ENCODE assay signal across 22 mouse cellular contexts in the genomic region with DNA sequence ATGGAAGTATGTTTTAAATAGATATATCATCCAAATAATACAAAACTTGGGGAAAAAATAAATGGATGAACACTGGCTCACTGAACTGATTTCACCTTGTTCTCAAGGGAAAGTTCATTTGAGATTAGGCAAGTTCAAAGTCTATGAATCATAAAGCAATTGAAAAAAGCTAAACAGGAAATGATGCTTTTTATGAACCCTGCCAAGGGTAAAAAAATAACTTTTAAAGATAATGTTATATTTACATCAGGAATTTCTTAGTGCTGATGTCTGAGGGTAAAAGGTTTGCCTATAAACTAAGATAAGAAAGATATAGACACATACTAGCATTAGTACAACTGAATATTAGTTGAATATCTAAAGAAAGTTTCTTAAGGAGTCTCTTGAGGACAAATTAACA. TPM values are rescaled to one million over a fixed set of nuclear protein-coding genes. Genes with fewer than 3 reads are reported as not detected.
A peak's percentile ranks its signal among the peaks of the same experiment; 100 is the strongest.
DNase-seq lines count a peak whose midpoint lies in the region; ATAC-seq and TF ChIP-seq lines count a peak whose summit lies in the region.
"Had no signal": no experiment of that assay in that cellular context is flagged by ENCODE, and none has a peak within 500 bp of the region (broad histone marks: within the 10 kb centered on the region; RNA-seq: fewer than 3 reads in every experiment).

No protein-coding gene starts in this region.

- no peaks in the 10 kb centered on the region for H3K79me2 ChIP-seq in liver, adult 2 months (ENCODE audit: control insufficient read depth, insufficient read depth, low read length)

- H3K27me3 ChIP-seq in liver, adult 2 months (ENCODE audit: control insufficient read depth, insufficient read depth, low read length): no peaks in the 10 kb centered on the region
- no peaks in the 10 kb centered on the region for H3K27me3 ChIP-seq in liver, embryonic 11.5 days (replicated peaks; ENCODE audit: control insufficient read depth, insufficient read depth, low read length)
- H3K27me3 ChIP-seq in intestine, embryonic 16.5 days (replicated peaks; ENCODE audit: control insufficient read depth, insufficient read depth, low read length): no peaks in the 10 kb centered on the region
- H3K27me3 ChIP-seq in small intestine, adult 2 months (ENCODE audit: control insufficient read depth, insufficient read depth, low read length): no peaks in the 10 kb centered on the region
- H3K27me3 ChIP-seq in midbrain, embryonic 11.5 days (ENCODE audit: control insufficient read depth, insufficient read depth, low read length): no peaks in the 10 kb centered on the region
- H3K27me3 ChIP-seq: hindbrain, embryonic 12.5 days; hindbrain, embryonic 15.5 days had no signal

- no peak for TF ChIP-seq POLR2A in liver, adult 2 months (IDR thresholded peaks at IDR 0.05; ENCODE audit: extremely low read depth, insufficient read depth, low read length)
- no peak for TF ChIP-seq POLR2A in small intestine, adult 2 months (IDR thresholded peaks at IDR 0.05; ENCODE audit: low read depth, low read length)

- H3K4me2 ChIP-seq in liver, embryonic 11.5 days: no peak overlapping the region
- no peak overlapping the region for H3K4me2 ChIP-seq in intestine, embryonic 16.5 days (ENCODE audit: low read depth, low read length)
- no peak overlapping the region for H3K4me2 ChIP-seq in midbrain, embryonic 11.5 days
- H3K4me2 ChIP-seq: heart, embryonic 11.5 days; hindbrain, embryonic 12.5 days; hindbrain, embryonic 15.5 days had no signal

- no peak overlapping the region for H3K4me3 ChIP-seq in liver, adult 2 months (ENCODE audit: insufficient read depth, low read depth, low read length)
- no peak overlapping the region for H3K4me3 ChIP-seq in liver, embryonic 11.5 days (ENCODE audit: low read depth, low read length)
- no peak overlapping the region for H3K4me3 ChIP-seq in intestine, embryonic 16.5 days (ENCODE audit: low read length)
- H3K4me3 ChIP-seq in small intestine, adult 2 months (ENCODE audit: low read depth, low read length): no peak overlapping the region
- H3K4me3 ChIP-seq in midbrain, embryonic 11.5 days (ENCODE audit: low read depth, low read length): no peak overlapping the region
- H3K4me3 ChIP-seq: forebrain, embryonic 10.5 days; gastrocnemius, adult 2 months; hindbrain, embryonic 12.5 days; hindbrain, embryonic 15.5 days had no signal

- ATAC-seq in liver, embryonic 11.5 days (replicated peaks; ENCODE audit: low FRiP score): no peak
- peak; percentile 85 for ATAC-seq in intestine, embryonic 16.5 days
- ATAC-seq in midbrain, embryonic 11.5 days (ENCODE audit: low FRiP score): no peak
- ATAC-seq: forebrain, embryonic 14.5 days; forebrain, postnatal 0 days had no signal

- no peak overlapping the region for H3K27ac ChIP-seq in liver, adult 2 months (replicated peaks; ENCODE audit: insufficient read depth, low read depth, low read length)
- no peak overlapping the region for H3K27ac ChIP-seq in liver, embryonic 11.5 days (ENCODE audit: low read depth, low read length)
- H3K27ac ChIP-seq in intestine, embryonic 16.5 days (ENCODE audit: low read length): no peak overlapping the region
- peak overlapping the region; percentile 85; the same call in 1 of the 2 replicates for H3K27ac ChIP-seq in small intestine, adult 2 months (ENCODE audit: insufficient read depth, low read depth, low read length)
- no peak overlapping the region for H3K27ac ChIP-seq in midbrain, embryonic 11.5 days (ENCODE audit: low read depth, low read length)
- H3K27ac ChIP-seq: forebrain, embryonic 10.5 days; gastrocnemius, adult 2 months; hindbrain, embryonic 12.5 days; hindbrain, embryonic 15.5 days had no signal

- H3K9ac ChIP-seq in liver, adult 2 months (ENCODE audit: low read depth, low read length): no peak overlapping the region
- no peak overlapping the region for H3K9ac ChIP-seq in liver, embryonic 11.5 days (ENCODE audit: low read depth, low read length)
- no peak overlapping the region for H3K9ac ChIP-seq in intestine, embryonic 16.5 days (ENCODE audit: low read depth, low read length)
- H3K9ac ChIP-seq in midbrain, embryonic 11.5 days (ENCODE audit: low read length): no peak overlapping the region
- H3K9ac ChIP-seq: forebrain, postnatal 0 days; hindbrain, embryonic 12.5 days; hindbrain, embryonic 15.5 days had no signal

- H3K4me1 ChIP-seq in liver, adult 2 months (ENCODE audit: control insufficient read depth, insufficient read depth, low read length): no peaks in the 10 kb centered on the region
- H3K4me1 ChIP-seq in liver, embryonic 11.5 days (replicated peaks; ENCODE audit: control insufficient read depth, insufficient read depth, low read length): no peaks in the 10 kb centered on the region
- no peaks in the 10 kb centered on the region for H3K4me1 ChIP-seq in intestine, embryonic 16.5 days (ENCODE audit: control insufficient read depth, insufficient read depth, low read length)
- H3K4me1 ChIP-seq in small intestine, adult 2 months (ENCODE audit: control insufficient read depth, insufficient read depth, insufficient read length, low read length): peaks cover 5% of the 10 kb centered on the region
- no peaks in the 10 kb centered on the region for H3K4me1 ChIP-seq in midbrain, embryonic 11.5 days (ENCODE audit: control insufficient read depth, insufficient read depth, low read length)
- H3K4me1 ChIP-seq: forebrain, embryonic 10.5 days; hindbrain, embryonic 12.5 days; hindbrain, embryonic 15.5 days had no signal

- H3K36me3 ChIP-seq in liver, adult 2 months (ENCODE audit: control insufficient read depth, insufficient read depth, low read length): no peaks in the 10 kb centered on the region
- H3K36me3 ChIP-seq in liver, embryonic 11.5 days (ENCODE audit: control insufficient read depth, insufficient read depth, low read length): no peaks in the 10 kb centered on the region
- no peaks in the 10 kb centered on the region for H3K36me3 ChIP-seq in intestine, embryonic 16.5 days (ENCODE audit: control insufficient read depth, insufficient read depth, low read length)
- H3K36me3 ChIP-seq in small intestine, adult 2 months (ENCODE audit: control insufficient read depth, insufficient read depth, low read length): no peaks in the 10 kb centered on the region
- no peaks in the 10 kb centered on the region for H3K36me3 ChIP-seq in midbrain, embryonic 11.5 days (ENCODE audit: control insufficient read depth, insufficient read depth, low read length)
- H3K36me3 ChIP-seq: forebrain, embryonic 10.5 days; hindbrain, embryonic 12.5 days; hindbrain, embryonic 15.5 days had no signal

- H3K9me3 ChIP-seq in liver, embryonic 11.5 days (ENCODE audit: control insufficient read depth, low read length): no peaks in the 10 kb centered on the region
- no peaks in the 10 kb centered on the region for H3K9me3 ChIP-seq in intestine, embryonic 16.5 days (ENCODE audit: control insufficient read depth, low read length)
- H3K9me3 ChIP-seq in midbrain, embryonic 11.5 days (ENCODE audit: control insufficient read depth, low read length): no peaks in the 10 kb centered on the region
- H3K9me3 ChIP-seq: forebrain, embryonic 10.5 days; hindbrain, embryonic 12.5 days; hindbrain, embryonic 15.5 days had no signal

- peak; percentile 53 for DNase-seq in liver, adult 2 months (ENCODE audit: extremely low read depth, low read depth, low spot score)
- no peak for DNase-seq in liver, embryonic 11.5 days (ENCODE audit: low spot score)
- peak; percentile 34 for DNase-seq in induced T-regulatory cell, adult 2 months (ENCODE audit: low read depth)
- DNase-seq in midbrain, embryonic 11.5 days (ENCODE audit: low spot score, missing footprints): no peak
- DNase-seq in kidney, adult 11 months: no peak
- no peak for DNase-seq in spleen, adult 12 weeks (ENCODE audit: low spot score)
- DNase-seq: adrenal gland, postnatal 10 days; adrenal gland, postnatal 36 days; cerebellum, adult 11 months; cerebellum, adult 8-10 months; cerebellum, postnatal 10 days; forebrain, postnatal 0 days; gastrocnemius, adult 2 months; gastrocnemius, postnatal 14 days; heart, adult 11 months had no signal

- TF ChIP-seq CTCF in liver, adult 2 months (IDR thresholded peaks at IDR 0.05; ENCODE audit: low read depth, low read length): no peak
- no peak for TF ChIP-seq CTCF in small intestine, adult 2 months (IDR thresholded peaks at IDR 0.05; ENCODE audit: extremely low read depth, insufficient read length, insufficient replicate concordance, low read depth, low read length)

RNA-seq across cellular contexts. Expression of gene Abcb1a, which starts 11.1 kb away (rescaled TPM):
- total RNA-seq in liver, adult 2 months (2014; rRNA removed): 8.9 and 12.5 TPM in 2 replicates
- 2.1 and 2.2 TPM in 2 replicates for polyA plus RNA-seq in liver, adult 2 months (2012; rRNA removed)
- polyA plus RNA-seq in liver, embryonic 11.5 days (2014; fragmentation: Nextera tagmentation; extraction: Ambion mirVana): 0.36 and 0.38 TPM in 2 replicates
- polyA plus RNA-seq in intestine, embryonic 16.5 days (2015; fragmentation: Nextera tagmentation; extraction: Ambion mirVana): 9.0 and 11.9 TPM in 2 replicates
- 9.2 and 28.5 TPM in 2 replicates for polyA plus RNA-seq in small intestine, adult 2 months (2012; rRNA removed)
- 0.94 and 1.1 TPM in 2 replicates for polyA plus RNA-seq in midbrain, embryonic 11.5 days (2014; fragmentation: Nextera tagmentation; extraction: Ambion mirVana)

RNA-seq across cellular contexts. Expression of gene Rundc3b, which starts 26.0 kb away (rescaled TPM):
- 0.55 and 0.81 TPM in 2 replicates for total RNA-seq in liver, adult 2 months (2014; rRNA removed)
- polyA plus RNA-seq in liver, adult 2 months (2012; rRNA removed): 0.06 and 0.21 TPM in 2 replicates
- 0.67 and 0.77 TPM in 2 replicates for polyA plus RNA-seq in liver, embryonic 11.5 days (2014; fragmentation: Nextera tagmentation; extraction: Ambion mirVana)
- 5.4 and 6.1 TPM in 2 replicates for polyA plus RNA-seq in intestine, embryonic 16.5 days (2015; fragmentation: Nextera tagmentation; extraction: Ambion mirVana)
- polyA plus RNA-seq in small intestine, adult 2 months (2012; rRNA removed): 0.69 and 3.0 TPM in 2 replicates
- 12.3 and 13.3 TPM in 2 replicates for polyA plus RNA-seq in midbrain, embryonic 11.5 days (2014; fragmentation: Nextera tagmentation; extraction: Ambion mirVana)

Comparison
In these comparisons a context has a peak if more than half of its experiments do, and no peak if none do; other contexts are left out.
1. DNase-seq: peak in liver, adult 2 months (single experiment) and induced T-regulatory cell, adult 2 months (single experiment); none in liver, embryonic 11.5 days (single experiment), midbrain, embryonic 11.5 days (single experiment), kidney, adult 11 months (single experiment) and spleen, adult 12 weeks (single experiment).